Mouse (Mus musculus): Measurements from ENCODE around the gene Rabl3.

Gene Rabl3

DNA sequence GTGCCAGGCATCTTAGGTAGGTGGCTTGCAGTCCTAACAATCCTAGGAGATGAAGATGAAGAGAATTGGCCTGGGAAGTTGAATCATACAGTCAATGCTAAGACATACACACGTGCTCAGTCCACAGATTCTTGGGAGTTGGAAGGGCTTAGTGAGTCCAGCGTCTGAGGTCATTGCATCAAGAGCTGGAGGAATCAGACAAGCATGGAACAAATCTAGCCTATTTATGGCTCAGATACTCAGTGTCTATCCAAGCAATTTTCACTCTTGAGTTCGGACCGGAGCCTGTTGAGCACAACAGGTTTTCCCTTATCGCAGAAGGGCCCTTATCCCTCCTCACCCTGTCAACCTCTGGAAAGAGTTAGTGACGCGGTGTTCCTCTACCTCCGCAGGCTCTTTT lies 51.9 kb downstream of the Rabl3 start:
- no peak for ATAC-seq (ENCODE audit: low TSS enrichment)

DNA sequence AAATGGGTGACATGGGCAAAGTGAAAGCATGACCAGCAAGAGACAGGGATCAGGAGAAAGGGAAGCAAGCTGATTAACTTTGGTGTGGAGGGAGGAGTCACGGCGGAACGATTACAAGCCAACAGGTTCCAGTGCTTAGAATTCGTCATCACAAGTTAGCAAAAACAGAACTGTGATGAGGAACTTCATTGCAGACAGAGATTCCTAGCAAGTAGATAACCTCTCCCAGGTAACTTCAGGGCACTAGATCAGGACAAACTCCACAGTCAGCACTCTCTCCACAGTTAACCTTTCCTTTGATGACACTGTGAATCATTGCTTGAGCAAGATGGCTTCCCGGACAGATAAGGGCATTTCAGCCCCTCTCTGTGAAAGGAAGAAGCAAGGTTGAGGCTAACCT lies 57.7 kb downstream of the Rabl3 start:
- ATAC-seq (ENCODE audit: low TSS enrichment): no peak

DNA sequence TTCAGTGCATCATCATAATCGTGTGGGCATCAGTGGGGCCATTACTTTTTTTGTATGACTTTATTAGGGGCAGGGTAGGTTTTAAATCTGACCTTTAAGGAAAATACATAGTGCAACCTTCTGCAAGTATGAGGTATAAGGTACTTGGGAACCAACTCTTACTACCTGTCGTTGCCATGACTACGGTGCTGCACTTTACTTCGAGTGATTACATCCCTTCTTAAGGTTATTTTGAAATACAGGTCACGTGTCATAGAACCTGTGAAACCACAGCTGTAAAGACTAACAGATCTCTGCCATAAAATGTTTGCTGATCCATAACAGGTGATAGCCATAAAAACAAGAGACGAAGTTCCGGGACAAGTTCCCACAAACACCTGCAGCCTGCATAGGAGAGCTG lies 58.8 kb downstream of the Rabl3 start:
- no peak for ATAC-seq (ENCODE audit: low TSS enrichment)

DNA sequence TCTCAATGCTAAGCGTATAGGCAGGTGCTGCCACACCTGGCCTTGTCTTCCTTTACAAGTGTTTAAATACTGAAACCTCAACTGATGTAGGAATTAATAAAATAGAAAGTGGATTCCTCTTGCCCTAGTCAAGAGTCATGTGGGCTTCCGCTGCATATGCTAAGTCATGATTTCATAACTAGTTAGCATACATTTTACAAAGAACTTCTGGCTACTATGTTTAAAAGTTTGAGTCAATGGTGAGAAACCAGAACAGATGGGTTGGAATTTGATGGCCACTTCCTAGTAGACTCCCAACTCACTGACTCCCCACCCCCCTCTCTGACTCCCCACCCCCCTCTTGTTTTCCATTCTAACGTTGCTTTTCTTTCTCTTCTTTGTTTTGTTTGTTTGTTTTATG lies 59.6 kb downstream of the Rabl3 start:
- ATAC-seq (ENCODE audit: low TSS enrichment): no peak; the same call in 1 of the 2 replicates

DNA sequence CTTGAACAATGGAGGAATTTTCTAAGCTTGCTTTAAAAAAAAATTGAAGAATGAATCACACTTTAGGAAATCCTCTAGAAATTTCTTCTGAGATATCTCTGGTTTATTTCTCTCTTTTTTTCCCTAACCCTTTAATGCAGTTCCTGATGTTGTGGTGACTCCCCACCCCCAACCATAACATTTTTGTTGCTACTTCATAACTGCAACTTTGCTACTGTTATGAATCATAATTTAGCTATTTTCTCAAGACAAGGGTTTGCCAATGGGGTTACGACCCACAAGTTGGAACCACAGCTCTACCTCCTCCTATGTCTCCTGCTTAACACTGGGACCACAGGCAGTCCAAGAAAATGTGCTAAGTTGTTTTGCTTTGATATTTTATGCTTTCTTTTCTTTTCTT lies 63.7 kb downstream of the Rabl3 start:
- ATAC-seq (ENCODE audit: low TSS enrichment): no peak

DNA sequence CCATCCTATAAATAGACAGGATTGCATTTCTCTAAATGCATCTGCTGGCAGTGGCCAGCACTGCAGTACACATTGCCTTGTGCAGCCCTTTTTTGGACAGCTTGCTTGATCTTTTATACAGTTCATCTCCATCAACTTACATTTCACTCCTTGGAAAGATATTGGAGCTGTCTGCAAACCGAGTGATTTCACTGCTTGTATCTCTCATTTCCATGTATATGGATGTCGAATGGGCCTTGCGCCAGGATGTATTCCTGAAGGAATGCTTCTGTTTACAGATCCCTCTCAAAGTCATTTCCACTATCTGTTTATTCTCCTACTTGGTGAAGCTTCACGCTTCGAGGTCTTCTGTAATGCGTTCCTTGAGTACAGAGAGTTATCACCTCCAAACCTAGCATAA lies 64.6 kb downstream of the Rabl3 start:
- peak; percentile 42; the same call in 1 of the 2 replicates for ATAC-seq (ENCODE audit: low TSS enrichment)

DNA sequence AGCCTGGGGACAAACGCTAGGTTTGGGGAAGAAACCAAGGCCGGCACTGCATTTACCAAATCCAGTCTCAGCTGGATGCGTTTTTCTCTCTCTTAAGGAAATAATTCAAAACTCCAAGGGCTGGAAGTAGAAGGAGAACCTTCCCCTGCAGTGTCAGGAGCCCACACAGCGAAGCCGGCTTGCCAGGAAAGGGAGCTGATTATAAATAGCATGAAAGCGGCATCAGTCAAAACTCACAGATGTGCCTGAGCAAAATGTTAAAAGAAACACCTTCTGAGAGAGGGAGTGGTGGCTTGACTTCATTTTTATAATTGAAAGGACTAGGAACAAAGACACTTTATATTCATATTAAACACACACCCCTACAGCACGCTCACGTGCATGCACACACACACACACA lies 70.6 kb downstream of the Rabl3 start:
- ATAC-seq (ENCODE audit: low TSS enrichment): peak; percentile 81

DNA sequence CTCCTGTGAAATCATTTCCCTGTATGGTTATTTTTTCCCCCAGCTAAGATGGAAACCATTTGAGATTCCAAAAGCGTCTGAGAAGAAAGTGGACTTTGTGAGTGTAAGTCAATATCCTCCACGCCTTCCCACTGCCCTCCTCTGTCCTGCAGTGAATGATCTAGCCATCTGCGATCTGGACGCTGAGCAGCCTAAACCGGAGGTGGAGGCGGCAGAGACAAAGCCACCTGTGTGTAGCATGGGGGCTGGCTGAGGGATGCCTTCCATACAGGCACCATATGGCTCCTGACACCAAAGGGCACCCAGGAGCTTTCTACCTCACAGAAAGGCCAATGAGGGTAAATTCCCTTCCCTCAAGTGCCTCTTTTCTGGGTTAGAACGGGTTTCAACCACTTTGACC lies 71.4 kb downstream of the Rabl3 start:
- no peak for ATAC-seq (ENCODE audit: low TSS enrichment)

DNA sequence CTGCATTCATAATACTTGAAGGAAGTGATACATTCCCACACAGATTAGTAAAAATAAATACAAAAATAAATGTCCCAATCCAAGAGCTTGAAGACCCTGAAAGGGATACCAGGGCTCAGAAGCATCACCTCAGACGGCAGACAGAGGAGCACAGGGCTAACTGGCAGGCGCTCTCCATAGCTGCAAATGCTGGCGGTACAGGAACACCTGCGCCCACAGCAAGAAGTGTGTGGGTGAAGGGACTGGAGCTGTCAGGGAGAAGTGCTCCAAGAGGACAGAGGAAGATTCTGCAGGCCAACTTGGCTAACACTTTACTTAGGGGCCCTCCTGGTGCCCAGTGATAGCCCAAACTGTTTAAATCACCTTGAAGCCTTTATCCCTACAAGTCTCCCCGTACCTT lies 72.3 kb downstream of the Rabl3 start:
- peak; percentile 53; the same call in 1 of the 2 replicates for ATAC-seq (ENCODE audit: low TSS enrichment)

DNA sequence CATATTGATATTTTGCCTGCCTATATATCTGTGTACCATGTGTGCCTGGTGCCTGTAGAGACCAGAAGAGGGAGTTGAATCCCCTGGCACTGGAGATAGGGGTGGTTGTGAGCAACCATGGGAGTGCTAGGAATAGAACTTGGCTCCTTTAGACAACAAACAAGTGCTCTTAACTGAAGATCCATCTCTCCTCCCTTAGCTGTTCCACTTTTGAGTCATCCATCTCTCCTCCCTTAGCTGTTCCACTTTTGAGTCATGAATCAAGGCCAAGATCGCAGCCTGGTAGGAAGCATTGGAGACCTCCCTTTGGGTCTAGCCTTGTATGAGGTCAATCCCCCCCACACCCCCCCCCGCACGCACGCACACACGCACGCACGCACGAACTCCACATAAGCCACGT lies 74.9 kb downstream of the Rabl3 start:
- ATAC-seq (ENCODE audit: low TSS enrichment): no peak

DNA sequence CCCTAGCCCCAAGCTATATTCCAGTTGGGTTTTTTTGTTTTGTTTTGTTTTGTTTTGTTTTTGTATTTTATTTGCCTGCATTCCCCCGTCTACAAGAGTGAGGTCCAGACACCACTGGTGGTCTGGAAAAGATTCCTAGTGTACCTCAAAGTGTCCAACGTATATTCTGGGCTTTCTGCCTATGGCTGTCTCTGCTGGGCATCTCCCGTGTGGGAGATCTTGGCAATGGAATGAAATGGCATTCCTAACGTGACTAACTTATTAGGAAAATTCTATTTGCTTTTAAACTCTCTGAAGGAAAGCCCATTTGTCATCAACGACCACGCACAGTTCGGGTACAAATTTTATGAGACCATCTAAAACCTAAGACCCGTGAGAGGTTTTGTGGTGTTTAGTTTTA lies 75.7 kb downstream of the Rabl3 start:
- ATAC-seq (ENCODE audit: low TSS enrichment): no peak

DNA sequence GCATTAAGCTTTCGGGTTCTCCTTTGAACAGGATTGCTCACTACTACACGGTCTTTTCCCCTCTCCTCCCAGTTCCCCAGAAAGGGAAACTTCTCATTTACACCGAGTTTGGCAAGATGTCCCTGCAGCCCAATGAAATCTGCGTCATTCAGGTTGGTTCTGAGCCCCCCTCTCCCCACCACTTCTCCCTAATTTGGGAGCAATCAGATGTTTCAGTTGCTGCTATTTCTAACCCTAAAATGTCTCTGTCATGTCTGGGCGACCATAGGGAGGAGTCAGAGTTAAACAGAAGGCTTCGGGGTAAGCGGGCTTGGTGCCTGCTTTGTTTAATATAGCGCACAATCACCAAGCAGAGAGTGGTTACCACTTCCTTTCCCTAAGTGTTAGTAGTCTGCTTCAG lies 76.4 kb downstream of the Rabl3 start:
- ATAC-seq (ENCODE audit: low TSS enrichment): peak; percentile 14; the same call in 1 of the 2 replicates

DNA sequence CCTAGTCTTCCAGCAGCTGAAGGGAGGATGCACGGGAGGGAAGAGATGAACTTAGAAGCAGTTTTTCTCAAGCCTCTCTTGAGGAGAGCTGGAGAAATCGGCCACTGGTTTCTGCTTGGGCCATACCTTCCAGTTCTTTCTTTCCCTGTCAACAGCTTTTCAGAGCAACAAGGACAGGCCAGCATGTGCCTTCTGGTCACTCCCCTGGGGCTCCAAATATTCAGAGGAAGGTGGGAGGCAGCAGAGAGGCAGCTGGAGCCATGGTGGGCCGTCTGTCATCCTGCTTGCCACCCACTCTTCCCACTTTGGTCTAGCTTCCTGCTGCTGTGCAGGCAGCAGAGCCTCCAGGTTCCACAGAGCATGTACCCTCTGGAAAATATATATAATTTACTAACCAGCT lies 78.0 kb downstream of the Rabl3 start:
- ATAC-seq (ENCODE audit: low TSS enrichment): peak; percentile 87
